Mouse (Mus musculus) neural tube, embryonic 12.5 days (tissue): ENCODE results near the gene Aida. TPM values are rescaled to one million over a fixed set of nuclear protein-coding genes. Genes with fewer than 3 reads are reported as not detected.
A peak's percentile ranks its signal among the peaks of the same experiment; 100 is the strongest.
"Not testable (repeated sequence)": the region's sequence is repeated elsewhere in the genome, so short reads cannot be mapped to it uniquely, and the experiment has no call there.

ENCODE experiments used
- ATAC-seq: fragments of 200-750 bp; cut with Nextera tagmentation; 2 replicates; pipeline ENCODE4 v1.8.0; 2017; ENCODE audit warnings: low read depth, mild to moderate bottlenecking, moderate TSS enrichment, moderate library complexity; ENCODE audit not compliant: low FRiP score
- H3K27ac ChIP-seq: fragments of 300-500 bp; sonication (generic); 2 replicates; pipeline ENCODE4 v1.5.1; 2016
- H3K27me3 ChIP-seq: fragments of 300-500 bp; sonication (generic); replicated peaks from 2 replicates; pipeline ENCODE4 v1.6.1; 2016; ENCODE audit warnings: mild to moderate bottlenecking
- H3K36me3 ChIP-seq: fragments of 300-500 bp; sonication (generic); 2 replicates; pipeline ENCODE4 v1.6.1; 2016; ENCODE audit warnings: mild to moderate bottlenecking
- H3K4me1 ChIP-seq: fragments of 300-500 bp; sonication (generic); 2 replicates; pipeline ENCODE4 v1.6.1; 2016
- H3K4me2 ChIP-seq: fragments of 300-500 bp; sonication (generic); replicated peaks from 2 replicates; pipeline ENCODE4 v1.6.1; 2016; ENCODE audit warnings: mild to moderate bottlenecking
- H3K4me3 ChIP-seq: fragments of 300-500 bp; sonication (generic); 2 replicates; pipeline ENCODE4 v1.5.1; 2016
- H3K9ac ChIP-seq: fragments of 300-500 bp; sonication (generic); 2 replicates; pipeline ENCODE4 v1.6.1; 2016; ENCODE audit warnings: mild to moderate bottlenecking
- H3K9me3 ChIP-seq: fragments of 300-500 bp; sonication (generic); 2 replicates; pipeline ENCODE4 v1.6.1; 2016; ENCODE audit warnings: mild to moderate bottlenecking
- WGBS: fragments of 180-500 bp; shearing (Covaris S2); methylation state at CpG from one replicate; pipeline ENCODE4 v1.1.7; 2016; 5-methylcytosine and 5-hydroxymethylcytosine counted together
- polyA plus RNA-seq: library from polyadenylated mRNA; unstranded; fragments of >200 nt; fragmentation: Nextera tagmentation; extraction: Ambion mirVana; gene quantifications from 2 replicates; pipeline ENCODE4 v1.2.1, GENCODE M21; 2016

The Aida gene
- polyA plus RNA-seq, 1 experiment from 2014 or later = 68.8 TPM

GRCm38 (mm10) chr1:183324433-183324832, 28.0 kb downstream of the Aida start:
- H3K9ac ChIP-seq = no peak overlapping the region
- H3K4me2 ChIP-seq = no peak overlapping the region
- H3K27me3 ChIP-seq = no peaks in the 10 kb centered on the region
- no peak overlapping the region for H3K4me3 ChIP-seq
- H3K4me1 ChIP-seq = no peaks in the 10 kb centered on the region
- H3K27ac ChIP-seq = no peak overlapping the region
- peaks cover 75% of the 10 kb centered on the region for H3K36me3 ChIP-seq
- 94% methylated on average over 6 of the region's 6 CpGs for WGBS
- H3K9me3 ChIP-seq = no peaks in the 10 kb centered on the region
- ATAC-seq = no peak

- H3K4me1 ChIP-seq = no peaks in the 10 kb centered on the region
- 95% methylated on average over 8 of the region's 8 CpGs for WGBS
- H3K4me3 ChIP-seq = no peak overlapping the region
- no peaks in the 10 kb centered on the region for H3K27me3 ChIP-seq
- H3K9me3 ChIP-seq = no peaks in the 10 kb centered on the region
- peaks cover 81% of the 10 kb centered on the region for H3K36me3 ChIP-seq
- H3K4me2 ChIP-seq = no peak overlapping the region
- H3K9ac ChIP-seq = no peak overlapping the region
- H3K27ac ChIP-seq = no peak overlapping the region
- ATAC-seq = no peak
These were observed 30.8 kb downstream of the Aida start for GRCm38 (mm10) chr1:183327171-183327570.

DNA sequence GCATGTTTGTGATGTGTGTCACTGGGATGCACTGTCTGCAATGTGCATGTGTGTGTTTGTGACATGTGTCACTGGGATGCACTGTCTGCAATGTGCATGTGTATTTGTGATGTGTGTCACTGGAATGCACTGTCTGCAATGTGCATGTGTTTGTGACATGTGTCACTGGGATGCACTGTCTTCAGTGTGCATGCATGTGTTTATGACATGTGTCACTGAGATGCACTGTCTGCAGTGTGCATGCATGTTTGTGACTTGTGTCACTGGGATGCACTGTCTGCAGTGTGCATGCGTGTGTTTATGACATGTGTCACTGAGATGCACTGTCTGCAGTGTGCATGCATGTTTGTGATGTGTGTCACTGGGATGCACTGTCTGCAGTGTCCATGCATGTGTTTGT, 46.5 kb downstream of the Aida start:
- 92% methylated on average over 1 of the region's 1 CpGs for WGBS
- not testable (repeated sequence) for H3K4me2 ChIP-seq, H3K27me3 ChIP-seq, H3K9ac ChIP-seq, H3K9me3 ChIP-seq, H3K27ac ChIP-seq, H3K4me3 ChIP-seq, ATAC-seq
- Histone ChIP-seq H3K4me1 (peaks cover 12% of the 10 kb centered on the region), H3K36me3 (peaks cover 28% of the 10 kb centered on the region)

- Histone ChIP-seq H3K9ac (peak overlapping the region; percentile 88), H3K27ac (peak overlapping the region; percentile 47), H3K4me2 (peak overlapping the region; percentile 92), H3K4me1 (peaks cover 12% of the 10 kb centered on the region), H3K36me3 (peaks cover 27% of the 10 kb centered on the region), H3K27me3 (no peaks in the 10 kb centered on the region), H3K4me3 (peak overlapping the region; percentile 91), H3K9me3 (no peaks in the 10 kb centered on the region)
- under 1% methylated on average over 72 of the region's 72 CpGs for WGBS
- ATAC-seq = peak; percentile 98
These were observed 48.8 kb downstream of the Aida start for GRCm38 (mm10) chr1:183344886-183345816.

DNA sequence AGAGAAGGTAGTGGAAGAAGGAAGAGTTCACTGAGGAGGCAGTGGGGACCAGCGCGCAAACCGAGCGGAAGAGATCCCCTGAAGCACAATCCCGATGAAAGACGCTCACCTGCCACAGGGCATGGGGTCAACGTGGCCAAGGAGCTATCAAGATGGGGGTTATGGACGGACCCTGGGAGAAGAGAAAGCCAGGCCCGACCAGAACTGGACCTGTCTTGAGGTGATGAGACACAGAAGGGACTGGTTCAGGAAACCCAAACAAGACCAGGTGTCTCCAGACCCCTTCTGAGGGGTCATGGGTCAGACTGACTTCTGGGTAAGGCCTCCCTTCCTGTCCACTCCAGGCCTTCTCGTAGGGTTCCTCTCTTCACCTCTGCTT, 49.4 kb downstream of the Aida start:
- ATAC-seq = no peak; the same call in none of the 2 replicates
- peak overlapping the region; percentile 88 for H3K9ac ChIP-seq

DNA sequence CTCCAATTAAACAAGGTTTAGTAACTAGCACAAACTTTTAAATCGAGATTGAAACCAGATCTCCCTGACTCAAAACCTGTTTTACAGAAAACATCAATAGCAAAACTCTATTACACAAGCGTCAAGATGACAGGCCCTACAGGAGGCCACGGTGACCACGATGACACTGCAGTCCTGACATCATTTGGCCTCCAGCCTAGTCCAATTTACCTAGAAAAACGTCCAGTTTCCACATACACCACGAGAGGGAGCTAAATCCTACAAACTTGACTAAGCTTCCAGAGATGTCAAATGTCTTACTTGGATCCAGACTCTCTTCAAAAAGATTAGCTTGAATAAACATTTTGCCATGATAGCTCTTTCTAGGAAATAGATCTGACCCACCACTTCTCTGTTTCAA, 53.5 kb downstream of the Aida start:
- 31% methylated on average over 6 of the region's 6 CpGs for WGBS
- no peaks in the 10 kb centered on the region for H3K27me3 ChIP-seq
- peaks cover 9% of the 10 kb centered on the region for H3K4me1 ChIP-seq
- H3K36me3 ChIP-seq = peaks cover 31% of the 10 kb centered on the region
- no peak overlapping the region for H3K27ac ChIP-seq
- no peak overlapping the region for H3K9ac ChIP-seq
- no peak overlapping the region for H3K4me2 ChIP-seq
- no peak for ATAC-seq
- H3K9me3 ChIP-seq = no peaks in the 10 kb centered on the region
- no peak overlapping the region for H3K4me3 ChIP-seq

More for the DNA sequence above, 49.4 kb downstream of the Aida start:
- Histone ChIP-seq H3K36me3 (peaks cover 21% of the 10 kb centered on the region), H3K9me3 (no peaks in the 10 kb centered on the region), H3K27me3 (no peaks in the 10 kb centered on the region), H3K27ac (peak overlapping the region; percentile 47; the same call in 1 of the 2 replicates), H3K4me2 (peak overlapping the region; percentile 92), H3K4me1 (peaks cover 12% of the 10 kb centered on the region), H3K4me3 (peak overlapping the region; percentile 91)
- WGBS = 12% methylated on average over 10 of the region's 10 CpGs

GRCm38 (mm10) chr1:183358901-183359300, 62.5 kb downstream of the Aida start:
- 96% methylated on average over 3 of the region's 3 CpGs for WGBS
- Histone ChIP-seq H3K27me3 (no peaks in the 10 kb centered on the region), H3K9ac (no peak overlapping the region), H3K27ac (no peak overlapping the region), H3K4me2 (no peak overlapping the region), H3K36me3 (peaks cover 71% of the 10 kb centered on the region), H3K4me3 (no peak overlapping the region), H3K4me1 (no peaks in the 10 kb centered on the region), H3K9me3 (no peaks in the 10 kb centered on the region)
- no peak for ATAC-seq

DNA sequence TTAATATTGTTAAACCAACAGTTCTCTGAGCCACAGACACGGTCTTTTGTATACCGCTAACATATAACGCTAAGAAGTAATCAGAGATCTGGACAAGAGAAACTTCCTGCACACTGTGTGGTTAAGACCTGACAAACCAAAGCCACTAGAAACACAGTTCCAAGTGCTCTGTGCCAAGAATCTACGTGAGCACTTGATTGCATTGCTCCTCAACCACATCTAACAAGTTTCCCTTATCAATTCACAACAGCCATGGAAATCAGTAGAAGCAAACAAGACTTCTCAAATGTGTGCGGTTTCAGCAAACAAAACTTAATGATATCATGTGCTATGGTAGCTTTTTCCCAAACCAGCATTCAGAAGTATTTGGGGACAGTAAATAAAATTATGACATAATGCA, 65.9 kb downstream of the Aida start:
- Histone ChIP-seq H3K9ac (no peak overlapping the region), H3K27ac (no peak overlapping the region), H3K9me3 (no peaks in the 10 kb centered on the region), H3K36me3 (peaks cover 57% of the 10 kb centered on the region), H3K4me1 (no peaks in the 10 kb centered on the region), H3K4me2 (no peak overlapping the region), H3K4me3 (no peak overlapping the region), H3K27me3 (no peaks in the 10 kb centered on the region)
- ATAC-seq = no peak
- WGBS = 93% methylated on average over 5 of the region's 5 CpGs

DNA sequence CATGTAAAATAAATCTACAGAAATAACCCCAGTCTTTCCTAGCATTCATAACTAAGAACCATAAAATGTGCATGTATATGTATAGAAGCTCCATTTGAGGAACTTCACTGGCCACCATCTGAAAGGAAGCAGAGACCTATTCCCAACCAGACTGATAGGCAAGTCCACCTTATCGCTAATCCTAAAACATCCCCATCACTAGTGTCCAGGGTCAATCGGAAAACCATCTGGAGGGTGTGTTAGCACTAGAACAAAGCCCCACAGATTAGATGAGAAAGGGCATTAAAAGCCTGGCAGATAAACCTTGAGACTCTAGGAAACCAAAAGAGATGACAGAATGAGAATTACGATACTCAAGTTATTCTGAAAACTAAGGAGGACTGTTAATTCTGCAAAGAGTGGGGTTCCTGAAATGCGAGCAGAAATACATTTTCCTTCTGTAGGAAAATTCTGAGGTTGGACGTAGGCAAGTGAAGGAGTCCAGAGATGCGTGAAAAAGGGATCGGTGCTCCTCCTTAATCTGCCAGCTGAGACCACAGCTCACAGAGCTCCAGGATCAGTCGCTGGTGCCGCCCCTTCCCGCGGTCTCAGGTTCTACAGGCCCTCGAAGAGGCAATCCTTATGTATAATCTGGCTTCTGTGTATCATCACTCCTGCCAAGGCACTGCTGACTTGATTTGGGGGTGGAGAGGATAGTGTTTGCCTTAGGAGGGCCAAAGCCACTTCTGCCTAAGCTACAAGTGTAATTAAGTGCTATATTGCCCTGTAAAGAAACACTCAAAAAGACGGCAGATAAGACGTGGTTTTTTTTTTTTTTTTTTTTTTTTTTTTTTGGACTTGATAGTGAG, 66.6 kb downstream of the Aida start:
- Histone ChIP-seq H3K4me3 (no peak overlapping the region), H3K36me3 (peaks cover 50% of the 10 kb centered on the region), H3K9me3 (no peaks in the 10 kb centered on the region), H3K9ac (no peak overlapping the region), H3K4me1 (peaks cover 5% of the 10 kb centered on the region; the same call in 1 of the 2 replicates), H3K4me2 (no peak overlapping the region), H3K27ac (no peak overlapping the region), H3K27me3 (no peaks in the 10 kb centered on the region)
- ATAC-seq = no peak
- 89% methylated on average over 14 of the region's 14 CpGs for WGBS

GRCm38 (mm10) chr1:183363577-183363867, 67.1 kb downstream of the Aida start:
- Histone ChIP-seq H3K27me3 (no peaks in the 10 kb centered on the region), H3K4me3 (no peak overlapping the region), H3K27ac (no peak overlapping the region), H3K4me2 (no peak overlapping the region), H3K9ac (no peak overlapping the region), H3K4me1 (peaks cover 10% of the 10 kb centered on the region), H3K9me3 (no peaks in the 10 kb centered on the region), H3K36me3 (peaks cover 45% of the 10 kb centered on the region)
- 95% methylated on average over 5 of the region's 5 CpGs for WGBS
- ATAC-seq = no peak

- peaks cover 21% of the 10 kb centered on the region for H3K36me3 ChIP-seq
- no peak overlapping the region for H3K9ac ChIP-seq
- H3K9me3 ChIP-seq = no peaks in the 10 kb centered on the region
- peaks cover 18% of the 10 kb centered on the region for H3K4me1 ChIP-seq
- H3K4me3 ChIP-seq = no peak overlapping the region
- ATAC-seq = no peak
- H3K27me3 ChIP-seq = no peaks in the 10 kb centered on the region; the same call in 1 of the 2 replicates
- H3K27ac ChIP-seq = no peak overlapping the region
- no peak overlapping the region for H3K4me2 ChIP-seq
- 86% methylated on average over 5 of the region's 5 CpGs for WGBS
These were observed 70.0 kb downstream of the Aida start for GRCm38 (mm10) chr1:183366361-183366760.
